ENCODE assay signal across 15 mouse cellular contexts in genomic region chrX:139783045-139783422, GRCm38 (mm10). TPM values are rescaled to one million over a fixed set of nuclear protein-coding genes. Genes with fewer than 3 reads are reported as not detected.
DNase-seq lines count a peak whose midpoint lies in the region; ATAC-seq and TF ChIP-seq lines count a peak whose summit lies in the region.
"Had no signal": no experiment of that assay in that cellular context is flagged by ENCODE, and none has a peak within 500 bp of the region (broad histone marks: within the 10 kb centered on the region; RNA-seq: fewer than 3 reads in every experiment).

No protein-coding gene starts in this region.

- H3K4me3 ChIP-seq in lung, embryonic 16.5 days (ENCODE audit: low read length), result no peak overlapping the region
- H3K4me3 ChIP-seq in lung, adult 2 months (replicated peaks; ENCODE audit: extremely low read depth, low read depth, low read length), result no peak overlapping the region
- H3K4me3 ChIP-seq in midbrain, embryonic 13.5 days (replicated peaks), result no peak overlapping the region
- H3K4me3 ChIP-seq: liver, embryonic 15.5 days; stomach, embryonic 15.5 days had no signal

- H3K27ac ChIP-seq in lung, embryonic 16.5 days (ENCODE audit: low read length), result no peak overlapping the region
- H3K27ac ChIP-seq in midbrain, embryonic 13.5 days, result no peak overlapping the region
- H3K27ac ChIP-seq: liver, embryonic 15.5 days; stomach, embryonic 15.5 days had no signal

- 0 out of 2 replicates have a peak, but pooled peaks have one; percentile 12 for ATAC-seq in lung, embryonic 16.5 days (ENCODE audit: low read depth)
- peak; percentile 24; the same call in 1 of the 2 replicates for ATAC-seq in midbrain, embryonic 13.5 days
- ATAC-seq: activated CD4-positive, CD25-positive, alpha-beta regulatory T cell, adult 4 months; CD4-positive, CD25-positive, alpha-beta regulatory T cell, adult 4 months had no signal

- WGBS in lung, embryonic 16.5 days, result 90% methylated on average over 3 of the region's 3 CpGs
- WGBS in lung, adult 2 months, result 77% methylated on average over 3 of the region's 3 CpGs
- WGBS in midbrain, embryonic 13.5 days, result 23% methylated on average over 3 of the region's 3 CpGs

- no peaks in the 10 kb centered on the region for H3K36me3 ChIP-seq in lung, embryonic 16.5 days (ENCODE audit: control insufficient read depth, insufficient read depth, low read length)
- H3K36me3 ChIP-seq in midbrain, embryonic 13.5 days, result no peaks in the 10 kb centered on the region
- H3K36me3 ChIP-seq: liver, embryonic 15.5 days; stomach, embryonic 15.5 days had no signal

- TF ChIP-seq POLR2A in lung, adult 2 months (IDR thresholded peaks at IDR 0.05; ENCODE audit: borderline replicate concordance, extremely low read depth, low read depth, low read length), result no peak

- H3K9me3 ChIP-seq in lung, embryonic 16.5 days (ENCODE audit: control insufficient read depth, low read length), result no peaks in the 10 kb centered on the region
- H3K9me3 ChIP-seq in midbrain, embryonic 13.5 days, result no peaks in the 10 kb centered on the region
- H3K9me3 ChIP-seq: liver, embryonic 15.5 days; stomach, embryonic 15.5 days had no signal

- H3K4me2 ChIP-seq in lung, embryonic 16.5 days (ENCODE audit: low read depth, low read length), result no peak overlapping the region
- no peak overlapping the region for H3K4me2 ChIP-seq in midbrain, embryonic 13.5 days (replicated peaks)
- H3K4me2 ChIP-seq: liver, embryonic 15.5 days; stomach, embryonic 15.5 days had no signal

- no peak for TF ChIP-seq CTCF in lung, adult 2 months (IDR thresholded peaks at IDR 0.05; ENCODE audit: insufficient read depth, low read length)

- H3K9ac ChIP-seq in lung, embryonic 16.5 days (ENCODE audit: low read length), result no peak overlapping the region
- no peak overlapping the region for H3K9ac ChIP-seq in midbrain, embryonic 13.5 days (replicated peaks)
- H3K9ac ChIP-seq: liver, embryonic 15.5 days; stomach, embryonic 15.5 days had no signal

- no peaks in the 10 kb centered on the region; the same call in 1 of the 2 replicates for H3K27me3 ChIP-seq in lung, embryonic 16.5 days (ENCODE audit: control insufficient read depth, insufficient read depth, low read depth, low read length)
- H3K27me3 ChIP-seq in midbrain, embryonic 13.5 days, result peaks cover 43% of the 10 kb centered on the region
- H3K27me3 ChIP-seq: liver, embryonic 15.5 days; stomach, embryonic 15.5 days had no signal

- H3K4me1 ChIP-seq in lung, embryonic 16.5 days (replicated peaks; ENCODE audit: control insufficient read depth, insufficient read depth, low read length), result no peaks in the 10 kb centered on the region; the same call in 1 of the 2 replicates
- H3K4me1 ChIP-seq in lung, adult 2 months (ENCODE audit: control insufficient read depth, insufficient read depth, low read length), result peaks cover 2% of the 10 kb centered on the region; the same call in 1 of the 2 replicates
- peaks cover 12% of the 10 kb centered on the region for H3K4me1 ChIP-seq in midbrain, embryonic 13.5 days (replicated peaks)
- H3K4me1 ChIP-seq: stomach, embryonic 15.5 days had no signal

- DNase-seq in heart, adult 18-20 months, result peak; percentile 14 to 35
- DNase-seq in heart, adult 9 months (ENCODE audit: low spot score in 2 of 2), result no peak
- no peak for DNase-seq in lung, adult 2 months
- peak; percentile 69 for DNase-seq in adrenal gland, postnatal 14 days
- DNase-seq in embryo, embryonic 10 days (ENCODE audit: low spot score), result no peak
- DNase-seq in thymus, adult 18-20 months, result no peak
- DNase-seq: cerebellum, adult 9-11 months had no signal

RNA-seq across cellular contexts. Expression of gene Ripply1, which starts 0.9 kb away (rescaled TPM):
- total RNA-seq in heart, adult 18-20 months (2021), result not detected
- polyA plus RNA-seq in lung, embryonic 16.5 days (2015; fragmentation: Nextera tagmentation; extraction: Ambion mirVana), result 0.28 TPM in 1 of 2 replicates, not detected in the other
- polyA plus RNA-seq in lung, adult 2 months (2012; rRNA removed), result 0.15 TPM in 2 replicates
- total RNA-seq in adrenal gland, postnatal 14 days (2021), result not detected in 2 replicates
- polyA plus RNA-seq in midbrain, embryonic 13.5 days (2015; fragmentation: Nextera tagmentation; extraction: Ambion mirVana), result 0.27 and 0.35 TPM in 2 replicates
- total RNA-seq: layer of hippocampus, adult 18-20 months had no signal
- polyA plus RNA-seq: activated CD4-positive, CD25-positive, alpha-beta regulatory T cell, adult 4 months; CD4-positive, CD25-positive, alpha-beta regulatory T cell, adult 4 months; heart, postnatal 0 days; liver, embryonic 15.5 days; stomach, embryonic 15.5 days had no signal

RNA-seq across cellular contexts. Expression of gene Cldn2, which starts 17.6 kb away (rescaled TPM):
- total RNA-seq in heart, adult 18-20 months (2021), result not detected
- 0.29 and 0.62 TPM in 2 replicates for polyA plus RNA-seq in lung, embryonic 16.5 days (2015; fragmentation: Nextera tagmentation; extraction: Ambion mirVana)
- 0.37 and 0.78 TPM in 2 replicates for polyA plus RNA-seq in lung, adult 2 months (2012; rRNA removed)
- total RNA-seq in adrenal gland, postnatal 14 days (2021), result 0.23 and 1.9 TPM in 2 replicates
- 0.11 and 0.18 TPM in 2 replicates for polyA plus RNA-seq in midbrain, embryonic 13.5 days (2015; fragmentation: Nextera tagmentation; extraction: Ambion mirVana)
- polyA plus RNA-seq: activated CD4-positive, CD25-positive, alpha-beta regulatory T cell, adult 4 months; CD4-positive, CD25-positive, alpha-beta regulatory T cell, adult 4 months; heart, postnatal 0 days had no signal

Comparison
In these comparisons a context has a peak if more than half of its experiments do, and no peak if none do; other contexts are left out.
1. DNase-seq: peak in heart, adult 18-20 months (2 of 2) and adrenal gland, postnatal 14 days (single experiment); none in heart, adult 9 months (0 of 2), lung, adult 2 months (single experiment), embryo, embryonic 10 days (single experiment) and thymus, adult 18-20 months (0 of 2).